Mouse (Mus musculus) induced T-regulatory cell, adult 2 months (primary cell): Measurements from ENCODE around the gene Ch25h.

ENCODE experiments used
- DNase-seq: peaks from one replicate; pipeline ENCODE4 v3.0.0-alpha.2; 2012; ENCODE audit warnings: low read depth

Gene Ch25h

DNA sequence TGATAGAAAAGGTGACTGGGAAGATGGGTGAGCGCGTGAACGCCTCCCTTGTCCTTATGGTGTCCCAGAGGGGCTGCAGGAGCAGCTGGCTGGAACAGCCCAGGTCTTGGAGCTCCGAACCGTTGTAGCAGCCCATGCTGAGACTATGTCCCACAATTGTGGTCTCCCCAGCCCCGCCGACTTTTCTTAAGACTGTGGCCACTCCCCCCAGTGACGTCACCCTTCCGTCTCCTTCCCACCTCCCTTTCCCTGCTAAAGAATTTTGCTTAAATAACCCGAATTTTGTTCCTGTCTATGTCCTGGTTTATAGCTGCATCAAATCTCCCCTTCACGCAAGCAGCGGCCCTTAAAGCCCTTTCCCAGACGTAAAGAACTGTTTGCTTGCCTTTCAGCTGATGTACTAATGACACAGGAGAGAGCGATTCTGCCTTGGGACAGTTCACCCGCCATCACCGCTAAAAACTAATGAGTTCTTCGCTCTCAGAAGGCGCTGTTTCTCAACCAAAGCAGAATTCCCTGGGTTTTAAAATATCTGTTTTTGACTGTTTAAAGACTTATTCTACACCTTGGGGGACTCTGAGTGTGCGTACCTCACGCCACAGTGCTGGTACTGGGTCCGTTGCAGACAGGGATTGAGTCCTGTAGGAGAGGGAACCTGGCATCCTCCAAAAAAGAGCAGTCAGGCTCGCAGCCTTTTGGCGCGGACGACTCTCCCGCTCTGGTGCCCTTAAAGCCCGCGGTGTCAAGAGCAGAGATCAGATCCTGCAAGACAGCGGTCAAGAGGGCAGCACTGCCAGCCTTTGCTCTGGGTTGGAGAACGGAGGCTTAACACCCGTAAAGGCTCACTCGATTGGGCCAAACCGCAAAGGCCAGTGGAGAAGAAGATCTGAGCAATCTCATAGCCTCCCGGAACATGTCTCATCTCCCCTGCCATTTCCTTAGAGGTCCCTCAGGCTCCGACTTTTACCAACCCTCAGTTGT lies at the start of gene Ch25h:
TSS of gene Ch25h (minus strand) at position 174 of the 981 bp plus-strand sequence.
- DNase-seq = peak; percentile 71

DNA sequence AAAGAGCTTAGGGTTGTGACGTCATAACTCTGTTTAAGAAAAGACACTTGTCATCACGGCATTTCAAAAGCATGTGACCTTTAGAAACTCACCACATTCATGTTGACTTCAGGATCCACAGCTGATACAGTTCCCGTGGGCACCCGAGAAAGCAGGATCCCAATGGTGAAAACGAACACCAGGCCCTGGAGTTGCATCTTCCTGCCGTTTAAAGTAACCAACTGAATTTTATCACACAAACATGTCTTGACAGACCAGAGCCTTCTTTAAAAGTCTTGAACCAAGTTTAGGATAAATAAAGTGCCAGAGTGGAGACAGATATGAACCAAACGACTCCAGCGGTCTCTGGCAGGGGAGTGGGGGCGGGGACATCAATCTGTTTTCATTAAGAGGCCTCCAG lies 49.7 kb upstream of the Ch25h start:
- DNase-seq = no peak

DNA sequence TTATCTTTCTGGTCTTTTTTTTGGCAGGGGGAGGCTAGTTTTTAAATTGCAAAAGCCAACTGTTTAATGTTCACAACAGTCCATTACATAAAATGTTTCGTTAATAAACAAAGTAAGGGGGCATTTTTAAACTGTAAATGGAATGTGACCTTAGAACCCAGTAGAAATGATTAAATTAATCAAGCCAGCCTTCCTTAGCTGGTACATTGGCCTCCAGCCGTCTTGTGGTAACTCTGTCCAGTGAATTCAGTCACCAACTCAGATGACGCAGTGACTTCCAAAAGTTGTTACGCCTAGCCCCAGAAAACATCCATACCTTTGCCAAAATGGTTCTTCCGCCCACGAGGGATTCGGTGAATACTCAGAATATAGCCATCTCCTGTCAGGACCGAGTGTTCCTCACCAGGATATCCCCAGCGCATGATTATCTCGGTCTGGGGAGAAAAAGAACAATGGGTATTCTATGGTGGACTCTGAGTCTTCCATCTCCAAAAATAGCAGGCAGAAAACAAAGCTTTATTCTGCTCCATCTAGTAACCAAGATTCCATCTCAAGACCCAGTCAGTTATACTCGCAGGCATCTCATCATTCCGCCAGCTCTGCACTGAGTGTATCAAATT lies 48.3 kb upstream of the Ch25h start:
- no peak for DNase-seq

DNA sequence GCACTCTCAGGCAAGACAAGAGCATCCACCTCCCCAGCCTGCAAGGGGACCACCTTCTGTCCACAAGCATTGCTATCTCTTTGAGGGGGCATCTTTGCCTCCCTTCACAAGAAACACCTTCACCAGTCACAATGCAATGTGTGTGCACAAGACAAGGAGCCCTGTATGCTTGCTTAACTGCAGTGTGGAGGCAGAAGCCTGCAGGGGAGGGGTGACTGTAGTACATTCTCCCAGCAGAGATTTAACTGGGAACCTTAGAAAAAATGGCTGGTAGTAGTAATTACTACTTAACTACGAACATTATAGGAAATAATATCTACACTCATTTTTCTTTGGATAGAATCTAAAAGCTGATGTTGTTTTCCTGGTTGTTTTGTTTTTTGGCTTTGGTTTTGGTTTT lies 47.0 kb upstream of the Ch25h start:
- DNase-seq = no peak

DNA sequence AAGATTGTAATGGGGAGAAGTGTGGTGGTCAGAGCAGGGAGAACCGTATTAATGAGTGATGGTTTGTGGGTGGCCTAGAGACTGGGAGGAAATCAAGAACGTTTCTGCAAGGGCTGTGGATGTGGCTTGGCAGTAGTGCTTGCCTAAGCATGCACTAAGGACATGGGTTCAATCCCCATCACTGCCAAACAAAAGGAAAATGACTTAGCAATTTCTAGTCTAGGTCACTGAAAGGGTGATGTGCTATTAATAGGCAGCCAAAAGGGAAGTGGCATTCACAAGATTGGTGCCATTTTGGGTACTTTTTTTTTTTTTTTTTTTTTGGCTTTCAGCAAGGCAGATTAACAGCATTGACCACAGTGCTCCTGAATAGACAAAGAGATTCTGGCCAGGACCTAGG lies 46.4 kb upstream of the Ch25h start:
- no peak for DNase-seq

- no peak for DNase-seq
Measured at GRCm38 (mm10) chr19:34520051-34520450, 45.1 kb upstream of the Ch25h start.

GRCm38 (mm10) chr19:34519646-34520045 lies 44.7 kb upstream of the Ch25h start:
- DNase-seq = no peak

DNA sequence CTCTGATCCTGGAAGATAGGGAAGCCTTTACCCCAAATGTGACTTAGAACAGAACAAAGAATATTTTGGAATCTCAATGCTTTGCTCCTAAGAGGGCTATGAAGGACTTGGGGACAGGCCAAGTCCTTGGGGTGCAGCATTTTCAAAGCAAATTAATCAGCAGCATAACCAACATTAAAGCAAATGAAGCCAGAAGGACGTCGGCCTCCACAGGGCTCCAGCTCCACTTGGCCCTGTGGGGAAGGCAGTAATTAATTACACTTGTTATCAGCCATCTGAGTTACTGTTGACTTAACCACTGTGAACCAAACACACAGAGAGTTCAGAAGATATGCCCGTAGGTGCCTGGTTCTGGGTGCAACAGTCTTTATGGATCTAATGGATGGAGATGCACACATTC lies 43.8 kb upstream of the Ch25h start:
- DNase-seq = no peak

DNA sequence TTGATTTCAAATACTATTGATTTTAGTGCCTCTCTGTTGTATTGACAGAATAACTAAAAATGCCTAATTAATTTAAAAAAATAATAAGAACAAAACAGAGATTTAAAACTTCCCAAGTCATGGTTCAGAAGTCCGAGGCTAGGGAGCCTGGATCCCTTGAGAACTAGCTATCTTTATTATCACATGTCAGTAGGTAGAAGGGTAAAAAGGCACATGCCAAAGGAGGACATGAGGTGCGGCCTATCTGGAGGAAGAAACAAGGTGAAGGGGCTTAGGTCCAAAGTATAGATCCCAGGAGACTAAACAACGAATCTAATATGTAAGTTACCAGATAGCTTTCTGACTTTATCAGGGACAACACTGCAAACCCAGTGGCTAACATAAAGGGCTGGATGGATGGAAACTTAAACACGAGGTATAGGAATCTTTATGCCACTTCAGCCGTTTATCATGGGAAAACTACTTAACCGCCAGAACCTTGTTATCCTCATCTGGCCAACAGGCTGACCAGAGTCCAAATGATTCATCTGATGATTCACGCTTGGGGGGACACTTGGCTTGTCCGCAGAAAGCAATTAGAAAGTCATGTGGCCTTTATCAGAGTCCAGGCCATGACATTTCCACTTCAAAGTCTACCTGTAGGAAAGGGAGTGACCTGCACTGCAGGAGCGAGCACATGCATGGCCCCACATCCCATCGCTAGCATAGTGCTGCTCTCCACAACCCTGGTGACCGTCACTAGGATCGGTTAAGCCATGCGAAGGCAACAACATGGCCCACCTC lies 43.0 kb upstream of the Ch25h start:
- no peak for DNase-seq

GRCm38 (mm10) chr19:34517197-34517596 lies 42.2 kb upstream of the Ch25h start:
- no peak for DNase-seq

GRCm38 (mm10) chr19:34516346-34516745 lies 41.4 kb upstream of the Ch25h start:
- DNase-seq = no peak

DNA sequence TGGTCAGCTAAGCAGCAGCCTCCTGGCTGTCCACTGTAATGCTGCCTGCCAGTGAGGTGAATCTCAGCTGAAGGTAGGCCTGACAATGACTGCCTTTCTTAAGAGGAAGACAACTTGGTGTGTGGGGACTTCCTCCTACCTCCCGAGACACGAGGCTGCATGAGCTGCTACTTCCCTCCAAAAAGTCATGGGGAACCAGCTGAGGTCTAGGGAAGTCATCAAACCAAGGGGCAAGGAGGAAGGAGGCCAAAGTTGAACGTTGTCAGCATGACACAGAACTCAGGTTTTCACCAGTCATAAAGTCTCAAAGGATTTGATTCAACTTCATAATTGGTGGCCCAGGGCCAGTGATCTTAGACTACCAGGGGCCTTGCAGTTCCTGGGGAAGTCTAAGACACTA lies 40.7 kb upstream of the Ch25h start:
- DNase-seq = no peak

DNA sequence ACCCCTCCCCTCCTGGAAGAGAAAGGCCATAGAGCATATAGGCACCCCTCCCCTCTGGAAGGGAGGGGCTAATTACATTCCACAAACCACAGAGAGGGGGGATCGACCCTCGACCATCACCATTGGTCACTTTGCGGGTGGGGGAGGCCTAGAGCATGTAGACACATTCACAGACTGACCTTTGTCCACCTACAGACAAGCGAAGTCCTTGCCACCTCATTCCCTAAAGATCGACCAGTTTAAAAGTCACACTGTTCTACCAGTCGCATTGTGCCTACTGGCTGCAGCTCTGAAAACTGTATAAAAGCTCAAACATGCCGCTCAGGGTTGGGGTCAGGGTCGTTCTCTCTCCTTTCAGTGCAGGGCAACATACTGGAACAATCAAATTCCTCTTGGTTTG lies 36.6 kb upstream of the Ch25h start:
- DNase-seq = no peak

GRCm38 (mm10) chr19:34510717-34511116 lies 35.8 kb upstream of the Ch25h start:
- peak; percentile 61 for DNase-seq

DNA sequence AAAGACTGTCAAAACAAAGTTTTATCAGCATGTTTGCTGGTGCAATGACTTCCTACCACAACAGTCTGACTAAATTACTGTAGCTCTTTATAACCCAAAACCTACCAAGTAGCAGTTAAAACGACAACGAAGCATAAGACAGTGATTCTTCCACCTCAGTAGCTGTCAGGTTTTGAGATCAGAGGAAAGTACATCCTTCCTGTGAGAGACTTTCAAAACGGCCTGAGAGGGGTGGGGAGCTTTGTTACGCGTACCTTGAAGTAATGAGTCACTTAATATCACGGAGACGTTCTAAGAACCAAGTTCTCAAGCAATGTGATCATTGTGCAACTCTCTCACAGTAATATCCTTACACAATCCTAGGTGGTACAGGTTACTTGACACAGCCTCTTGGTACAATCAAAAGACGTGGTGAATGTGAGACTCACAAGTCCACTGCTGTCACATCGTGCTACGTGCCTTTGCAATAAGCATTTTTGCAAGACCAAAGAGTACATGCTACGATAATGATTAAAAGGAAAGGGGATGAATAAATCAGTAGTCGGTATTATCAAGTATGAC lies 30.3 kb upstream of the Ch25h start:
- DNase-seq = peak; percentile 71

DNA sequence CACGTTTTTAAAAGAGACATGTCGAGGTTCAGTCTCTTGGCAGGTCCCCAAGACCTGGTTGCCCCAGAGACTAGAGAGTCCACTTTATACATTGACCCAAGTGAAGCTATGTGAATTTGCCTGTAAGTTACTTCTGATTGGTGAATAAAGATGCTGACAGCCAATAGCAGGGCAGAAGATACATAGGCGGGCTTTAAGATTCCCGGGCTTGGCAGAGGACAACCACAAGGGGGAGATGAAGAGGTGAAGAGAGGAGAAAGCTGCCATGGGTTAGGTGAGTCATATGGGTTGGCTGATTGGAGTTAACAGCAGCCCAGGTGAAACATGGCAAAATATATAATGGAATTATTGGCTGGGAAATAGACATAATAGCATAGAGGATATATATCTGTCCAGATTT lies 25.8 kb upstream of the Ch25h start:
- peak; percentile 94 for DNase-seq

DNA sequence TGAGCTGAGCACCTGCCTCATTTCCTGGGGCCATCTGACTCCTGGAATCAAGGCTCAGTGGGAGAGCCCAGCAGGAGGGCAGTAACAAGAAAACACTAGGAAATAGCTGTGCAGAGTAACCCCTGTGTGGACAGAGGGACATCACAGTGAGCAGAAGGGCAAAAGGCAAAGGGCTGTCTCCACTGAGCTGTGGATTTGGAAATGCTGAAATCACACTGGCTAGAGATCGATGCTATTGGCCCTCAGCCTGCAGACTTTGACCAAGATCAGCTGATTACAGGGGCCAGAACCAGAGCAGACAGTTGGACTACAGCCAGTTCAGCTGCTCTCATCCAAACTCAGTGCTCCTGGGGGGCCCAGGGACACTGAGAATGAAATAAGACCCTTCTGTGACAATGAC lies 21.4 kb upstream of the Ch25h start:
- DNase-seq = no peak

GRCm38 (mm10) chr19:34493859-34494258 lies 18.9 kb upstream of the Ch25h start:
- no peak for DNase-seq

DNA sequence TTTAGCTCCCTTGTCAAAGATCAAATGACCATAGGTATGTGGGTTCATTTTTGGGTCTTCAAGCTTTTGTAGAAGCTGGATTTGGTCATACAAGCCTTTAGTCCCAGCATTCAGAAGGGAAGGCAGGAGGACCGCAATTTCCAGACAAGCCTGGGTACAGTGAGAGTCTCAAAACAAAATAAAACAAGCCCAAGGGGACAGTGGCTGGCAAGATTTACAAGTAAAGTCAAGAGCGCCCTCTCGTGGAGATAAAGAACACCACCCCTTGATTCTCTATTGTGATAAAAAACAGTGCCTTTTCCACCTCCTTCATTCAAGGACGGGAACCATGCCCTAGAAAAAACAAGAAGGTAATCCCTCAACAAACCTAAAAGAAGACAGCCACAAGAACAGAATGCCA lies 8.6 kb upstream of the Ch25h start:
- peak; percentile 85 for DNase-seq

DNA sequence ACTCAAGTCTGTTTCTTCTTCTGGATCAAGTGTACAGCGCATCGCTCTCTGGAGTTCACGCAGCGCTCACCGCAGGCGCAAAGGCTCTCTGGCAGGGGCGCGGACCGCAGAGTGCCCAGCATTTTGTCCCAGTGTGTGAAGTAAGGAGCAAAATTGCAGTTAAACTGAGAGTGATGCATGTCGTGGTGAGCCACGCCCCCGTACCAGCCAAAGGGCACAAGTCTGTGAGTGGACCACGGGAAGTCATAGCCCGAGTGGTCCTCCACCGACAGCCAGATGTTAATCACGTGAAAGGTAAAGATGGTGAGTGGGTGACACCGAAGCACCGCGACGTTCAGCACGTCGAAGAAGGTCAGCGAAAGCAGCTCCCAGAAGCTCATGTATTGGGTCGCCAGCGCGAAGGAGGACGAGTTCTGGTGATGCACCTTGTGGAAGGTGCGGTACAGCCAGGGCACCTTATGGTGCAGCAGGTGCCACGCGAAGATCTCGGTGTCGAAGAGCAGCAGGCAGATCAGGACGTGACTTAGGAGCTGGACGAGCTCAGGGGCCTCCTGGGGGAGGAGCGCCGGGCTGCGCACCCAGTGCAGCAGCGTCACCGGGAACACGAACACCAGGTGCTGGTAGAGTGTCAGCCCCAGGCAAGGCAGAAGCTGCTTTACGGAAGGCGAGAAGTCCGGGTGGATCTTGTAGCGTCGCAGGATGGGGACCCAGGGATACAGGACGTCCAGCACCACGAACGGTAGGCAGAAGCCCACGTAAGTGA lies 555 bp downstream of the Ch25h start:
- peak; percentile 53 for DNase-seq

DNA sequence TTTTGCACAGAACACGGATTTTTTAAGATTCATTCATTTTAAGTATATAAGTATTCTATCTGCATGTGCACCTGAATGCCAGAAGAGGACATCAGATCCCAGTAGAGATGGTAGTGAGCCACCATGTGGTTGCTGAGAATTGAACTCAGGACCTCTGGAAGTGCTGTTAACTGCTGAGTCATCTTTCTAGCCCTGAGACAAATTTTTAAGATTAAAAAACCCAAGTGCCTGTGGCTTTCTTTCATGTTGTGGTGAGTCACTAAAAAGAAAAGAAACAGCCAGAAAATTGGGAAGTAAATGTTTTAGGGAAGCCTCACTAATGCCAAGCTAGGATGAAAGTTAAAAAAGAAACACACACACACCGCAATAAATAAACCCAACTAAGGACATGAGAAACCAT lies 3.3 kb downstream of the Ch25h start:
- DNase-seq = no peak

GRCm38 (mm10) chr19:34468794-34469193 lies 6.2 kb downstream of the Ch25h start:
- DNase-seq = no peak
